In the genomic region with DNA sequence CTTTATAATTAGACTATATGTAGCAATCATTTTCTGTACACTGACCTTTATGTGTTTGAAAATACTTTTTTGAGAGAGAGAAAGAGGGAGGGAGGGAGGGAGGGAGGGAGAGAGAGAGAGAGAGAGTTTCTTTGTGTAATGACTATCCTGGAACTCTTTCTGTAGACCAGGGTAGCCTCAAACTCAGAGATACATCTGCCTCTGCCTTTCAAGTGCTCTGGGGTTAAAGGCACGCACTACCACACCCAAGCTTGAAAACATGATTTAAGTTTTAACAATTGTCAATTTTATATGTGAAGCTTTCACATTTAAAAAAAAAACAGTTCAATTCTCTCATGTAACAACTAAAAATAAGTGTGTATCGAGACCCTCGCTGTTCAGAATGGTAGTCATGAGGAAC, we compare ENCODE assay signal across 35 mouse cellular contexts. TPM values are rescaled to one million over a fixed set of nuclear protein-coding genes. Genes with fewer than 3 reads are reported as not detected.
"Had no signal": no experiment of that assay in that cellular context is flagged by ENCODE, and none has a peak within 500 bp of the region (broad histone marks: within the 10 kb centered on the region; RNA-seq: fewer than 3 reads in every experiment).

No protein-coding gene starts in this region.

- H3K27ac ChIP-seq: heart, embryonic 10.5 days; heart, embryonic 13.5 days; heart, embryonic 15.5 days; hindbrain, embryonic 10.5 days; hindbrain, embryonic 12.5 days; hindbrain, embryonic 14.5 days; hindbrain, embryonic 15.5 days; hindbrain, postnatal 0 days; intestine, embryonic 15.5 days; kidney, embryonic 15.5 days; kidney, postnatal 0 days; layer of hippocampus, adult 2 months; left cerebral cortex, adult 2 months had no signal

- H3K9ac ChIP-seq: heart, embryonic 12.5 days; heart, embryonic 13.5 days; heart, embryonic 15.5 days; hindbrain, embryonic 12.5 days; hindbrain, embryonic 14.5 days; hindbrain, embryonic 15.5 days; intestine, embryonic 15.5 days; kidney, embryonic 15.5 days had no signal

- DNase-seq: heart, postnatal 10 days; heart, postnatal 14 days; heart, postnatal 36 days; heart, postnatal 4 days; kidney, adult 11 months; kidney, adult 18-20 months; kidney, adult 2 months; kidney, adult 8-10 months; kidney, adult 9 months; kidney, postnatal 10 days; kidney, postnatal 14 days; kidney, postnatal 25 days; kidney, postnatal 36 days; kidney, postnatal 4 days; layer of hippocampus, adult 9-11 months; layer of hippocampus, postnatal 36 days had no signal

- H3K4me2 ChIP-seq: heart, embryonic 11.5 days; heart, embryonic 12.5 days; heart, embryonic 13.5 days; heart, embryonic 15.5 days; hindbrain, embryonic 12.5 days; hindbrain, embryonic 14.5 days; hindbrain, embryonic 15.5 days; intestine, embryonic 15.5 days; kidney, embryonic 15.5 days had no signal

- ATAC-seq: hindbrain, embryonic 16.5 days; hindbrain, postnatal 0 days; inflammation-experienced regulatory T-cells, adult 6 months; intestine, postnatal 0 days had no signal

- H3K4me3 ChIP-seq: heart, embryonic 10.5 days; heart, embryonic 12.5 days; heart, embryonic 13.5 days; heart, embryonic 15.5 days; hindbrain, embryonic 10.5 days; hindbrain, embryonic 12.5 days; hindbrain, embryonic 15.5 days; intestine, embryonic 15.5 days; kidney, embryonic 15.5 days; layer of hippocampus, adult 2 months; left cerebral cortex, adult 2 months had no signal

- H3K36me3 ChIP-seq: heart, embryonic 12.5 days; heart, embryonic 13.5 days; heart, embryonic 15.5 days; hindbrain, embryonic 10.5 days; hindbrain, embryonic 12.5 days; hindbrain, embryonic 15.5 days; intestine, embryonic 15.5 days; kidney, embryonic 15.5 days had no signal

- H3K27me3 ChIP-seq: heart, embryonic 12.5 days; heart, embryonic 13.5 days; heart, embryonic 15.5 days; hindbrain, embryonic 12.5 days; hindbrain, embryonic 15.5 days; intestine, embryonic 15.5 days; kidney, embryonic 15.5 days had no signal

- H3K4me1 ChIP-seq: heart, embryonic 10.5 days; heart, embryonic 12.5 days; heart, embryonic 13.5 days; heart, embryonic 15.5 days; hindbrain, embryonic 10.5 days; hindbrain, embryonic 12.5 days; hindbrain, embryonic 15.5 days; intestine, embryonic 15.5 days; kidney, embryonic 15.5 days had no signal

- H3K9me3 ChIP-seq: heart, embryonic 10.5 days; heart, embryonic 12.5 days; heart, embryonic 13.5 days; heart, embryonic 15.5 days; hindbrain, embryonic 10.5 days; hindbrain, embryonic 12.5 days; hindbrain, embryonic 15.5 days; intestine, embryonic 15.5 days; kidney, embryonic 15.5 days had no signal

RNA-seq across cellular contexts. Expression of gene Myl1, which starts 22.7 kb away (rescaled TPM):
- total RNA-seq: hematopoietic stem cell, adult 5-6 weeks had no signal
- polyA plus RNA-seq: inflammation-experienced regulatory T-cells, adult 6 months had no signal
